Comparison of ENCODE assay signal across 17 mouse cellular contexts in the genomic region with DNA sequence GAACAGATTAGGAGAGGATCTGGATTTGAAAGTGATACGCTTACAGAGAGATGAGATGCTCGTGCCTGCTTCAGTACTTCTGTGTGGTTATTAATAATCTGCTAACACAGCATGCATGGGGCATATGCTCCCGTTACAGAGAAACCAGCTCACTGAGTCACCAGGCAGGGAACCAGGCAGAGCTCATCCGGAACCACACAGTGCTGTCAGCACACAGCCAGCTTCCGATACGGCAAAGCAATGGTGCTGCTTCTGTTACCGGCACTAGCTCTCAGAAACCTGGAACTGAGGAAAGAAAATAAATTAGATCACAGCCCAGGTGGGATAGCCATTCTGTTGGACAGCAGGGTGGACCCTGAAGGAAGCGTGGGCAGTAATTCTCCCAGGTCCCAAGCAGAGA.
A peak's percentile ranks its signal among the peaks of the same experiment; 100 is the strongest.
DNase-seq lines count a peak whose midpoint lies in the region; ATAC-seq and TF ChIP-seq lines count a peak whose summit lies in the region.
"Had no signal": no experiment of that assay in that cellular context is flagged by ENCODE, and none has a peak within 500 bp of the region (broad histone marks: within the 10 kb centered on the region; RNA-seq: fewer than 3 reads in every experiment).

No protein-coding gene starts in this region.

- TF ChIP-seq CTCF in cerebellum, adult 2 months (IDR thresholded peaks at IDR 0.05; ENCODE audit: borderline replicate concordance, insufficient read depth, low read depth, low read length): no peak
- no peak for TF ChIP-seq CTCF in layer of hippocampus, adult 2 months (conservative IDR thresholded peaks at IDR 0.05)

- H3K27ac ChIP-seq in cerebellum, adult 2 months (ENCODE audit: insufficient read depth, low read length): peak overlapping the region; percentile 100; the same call in 1 of the 2 replicates
- peak overlapping the region; percentile 90 for H3K27ac ChIP-seq in layer of hippocampus, adult 2 months
- no peak overlapping the region for H3K27ac ChIP-seq in intestine, embryonic 16.5 days (ENCODE audit: low read length)
- no peak overlapping the region for H3K27ac ChIP-seq in midbrain, embryonic 11.5 days (ENCODE audit: low read depth, low read length)
- no peak overlapping the region for H3K27ac ChIP-seq in forebrain, embryonic 14.5 days (ENCODE audit: low read depth, low read length)
- H3K27ac ChIP-seq: forebrain, embryonic 13.5 days; hindbrain, embryonic 15.5 days; liver, embryonic 14.5 days; midbrain, embryonic 15.5 days; neural tube, embryonic 13.5 days; stomach, postnatal 0 days had no signal

- DNase-seq in cerebellum, adult 11 months: peak; percentile 89
- DNase-seq in cerebellum, adult 2 months: peak; percentile 89 to 99
- peak; percentile 62 to 81 for DNase-seq in layer of hippocampus, adult 2 months (ENCODE audit: low spot score in 2 of 2)
- peak; percentile 36 to 42 for DNase-seq in right cerebral cortex, adult 2 months (ENCODE audit: low spot score in 2 of 2)
- DNase-seq in midbrain, embryonic 11.5 days (ENCODE audit: low spot score, missing footprints): no peak
- no peak for DNase-seq in forebrain, embryonic 14.5 days (ENCODE audit: low spot score)
- DNase-seq: adrenal gland, adult 8-10 months; lung, postnatal 14 days had no signal

- H3K4me1 ChIP-seq in cerebellum, adult 2 months (ENCODE audit: control insufficient read depth, insufficient read depth, low read length): peaks cover 12% of the 10 kb centered on the region; the same call in 1 of the 2 replicates
- no peaks in the 10 kb centered on the region for H3K4me1 ChIP-seq in intestine, embryonic 16.5 days (ENCODE audit: control insufficient read depth, insufficient read depth, low read length)
- H3K4me1 ChIP-seq in midbrain, embryonic 11.5 days (ENCODE audit: control insufficient read depth, insufficient read depth, low read length): no peaks in the 10 kb centered on the region
- H3K4me1 ChIP-seq in forebrain, embryonic 14.5 days (ENCODE audit: control insufficient read depth, insufficient read depth, low read length): no peaks in the 10 kb centered on the region
- H3K4me1 ChIP-seq: forebrain, embryonic 13.5 days; hindbrain, embryonic 15.5 days; midbrain, embryonic 15.5 days had no signal

- WGBS in cerebellum, adult 2 months: 13% methylated on average over 8 of the region's 8 CpGs
- 85% methylated on average over 8 of the region's 8 CpGs for WGBS in intestine, embryonic 16.5 days
- WGBS in midbrain, embryonic 11.5 days: 92% methylated on average over 8 of the region's 8 CpGs
- 92% methylated on average over 8 of the region's 8 CpGs for WGBS in forebrain, embryonic 14.5 days

- no peak overlapping the region for H3K4me2 ChIP-seq in intestine, embryonic 16.5 days (ENCODE audit: low read depth, low read length)
- no peak overlapping the region for H3K4me2 ChIP-seq in midbrain, embryonic 11.5 days
- no peak overlapping the region for H3K4me2 ChIP-seq in forebrain, embryonic 14.5 days (ENCODE audit: low read length)
- H3K4me2 ChIP-seq: forebrain, embryonic 13.5 days; hindbrain, embryonic 15.5 days; midbrain, embryonic 15.5 days; neural tube, embryonic 13.5 days had no signal

- peak; percentile 28; the same call in 1 of the 2 replicates for TF ChIP-seq POLR2A in cerebellum, adult 2 months (IDR thresholded peaks at IDR 0.05; ENCODE audit: borderline replicate concordance, insufficient read depth, low read length)

- no peaks in the 10 kb centered on the region for H3K36me3 ChIP-seq in intestine, embryonic 16.5 days (ENCODE audit: control insufficient read depth, insufficient read depth, low read length)
- no peaks in the 10 kb centered on the region for H3K36me3 ChIP-seq in midbrain, embryonic 11.5 days (ENCODE audit: control insufficient read depth, insufficient read depth, low read length)
- H3K36me3 ChIP-seq in forebrain, embryonic 14.5 days (ENCODE audit: control insufficient read depth, insufficient read depth, low read length): no peaks in the 10 kb centered on the region
- H3K36me3 ChIP-seq: hindbrain, embryonic 15.5 days; midbrain, embryonic 15.5 days; neural tube, embryonic 13.5 days had no signal

- no peak for ATAC-seq in intestine, embryonic 16.5 days
- no peak for ATAC-seq in midbrain, embryonic 11.5 days (ENCODE audit: low FRiP score)
- ATAC-seq in forebrain, embryonic 14.5 days: no peak
- ATAC-seq: forebrain, embryonic 13.5 days; midbrain, embryonic 15.5 days; Patski had no signal

- no peak overlapping the region for H3K4me3 ChIP-seq in cerebellum, adult 2 months (replicated peaks; ENCODE audit: insufficient read depth, low read depth, low read length)
- H3K4me3 ChIP-seq in layer of hippocampus, adult 2 months: no peak overlapping the region
- no peak overlapping the region for H3K4me3 ChIP-seq in intestine, embryonic 16.5 days (ENCODE audit: low read length)
- no peak overlapping the region for H3K4me3 ChIP-seq in midbrain, embryonic 11.5 days (ENCODE audit: low read depth, low read length)
- no peak overlapping the region for H3K4me3 ChIP-seq in forebrain, embryonic 14.5 days (ENCODE audit: low read depth, low read length)
- H3K4me3 ChIP-seq: forebrain, embryonic 13.5 days; hindbrain, embryonic 15.5 days; midbrain, embryonic 15.5 days; neural tube, embryonic 13.5 days had no signal

- no peak overlapping the region for H3K9ac ChIP-seq in intestine, embryonic 16.5 days (ENCODE audit: low read depth, low read length)
- H3K9ac ChIP-seq in midbrain, embryonic 11.5 days (ENCODE audit: low read length): no peak overlapping the region
- H3K9ac ChIP-seq in forebrain, embryonic 14.5 days (ENCODE audit: low read length): no peak overlapping the region
- H3K9ac ChIP-seq: forebrain, embryonic 13.5 days; hindbrain, embryonic 15.5 days; liver, embryonic 14.5 days; midbrain, embryonic 15.5 days; neural tube, embryonic 13.5 days had no signal

- no peaks in the 10 kb centered on the region for H3K9me3 ChIP-seq in intestine, embryonic 16.5 days (ENCODE audit: control insufficient read depth, low read length)
- H3K9me3 ChIP-seq in midbrain, embryonic 11.5 days (ENCODE audit: control insufficient read depth, low read length): no peaks in the 10 kb centered on the region
- H3K9me3 ChIP-seq in forebrain, embryonic 14.5 days (replicated peaks; ENCODE audit: control insufficient read depth, low read length): no peaks in the 10 kb centered on the region
- H3K9me3 ChIP-seq: forebrain, embryonic 13.5 days; hindbrain, embryonic 15.5 days; midbrain, embryonic 15.5 days; neural tube, embryonic 13.5 days had no signal

- H3K27me3 ChIP-seq in cerebellum, adult 2 months (ENCODE audit: control insufficient read depth, insufficient read depth, low read length): no peaks in the 10 kb centered on the region
- no peaks in the 10 kb centered on the region for H3K27me3 ChIP-seq in intestine, embryonic 16.5 days (replicated peaks; ENCODE audit: control insufficient read depth, insufficient read depth, low read length)
- no peaks in the 10 kb centered on the region for H3K27me3 ChIP-seq in midbrain, embryonic 11.5 days (ENCODE audit: control insufficient read depth, insufficient read depth, low read length)
- no peaks in the 10 kb centered on the region for H3K27me3 ChIP-seq in forebrain, embryonic 14.5 days (replicated peaks; ENCODE audit: control insufficient read depth, insufficient read depth, low read length)
- H3K27me3 ChIP-seq: CH12.LX; forebrain, embryonic 13.5 days; hindbrain, embryonic 15.5 days; midbrain, embryonic 15.5 days; neural tube, embryonic 13.5 days; Patski had no signal

Comparison
In these comparisons a context has a peak if more than half of its experiments do, and no peak if none do; other contexts are left out.
1. DNase-seq: peak in cerebellum, adult 11 months (single experiment), cerebellum, adult 2 months (2 of 2), layer of hippocampus, adult 2 months (2 of 2) and right cerebral cortex, adult 2 months (2 of 2); none in midbrain, embryonic 11.5 days (single experiment) and forebrain, embryonic 14.5 days (single experiment).
2. H3K27ac ChIP-seq: peak in cerebellum, adult 2 months (single experiment) and layer of hippocampus, adult 2 months (single experiment); none in intestine, embryonic 16.5 days (single experiment), midbrain, embryonic 11.5 days (single experiment) and forebrain, embryonic 14.5 days (single experiment).